Mouse (Mus musculus): ENCODE data around the gene Prkn. TPM values are rescaled to one million over a fixed set of nuclear protein-coding genes. Genes with fewer than 3 reads are reported as not detected.

The Prkn gene
- total and polyA plus RNA-seq, 2 experiments: 2.5 to 8.9 TPM

- TF ChIP-seq CTCF (IDR thresholded peaks at IDR 0.05; ENCODE audit: low read depth, low read length) (no peak), POLR2A (IDR thresholded peaks at IDR 0.05; ENCODE audit: extremely low read depth, insufficient read depth, low read length) (no peak)
- DNase-seq (ENCODE audit: extremely low read depth, low read depth, low spot score): no peak
- WGBS: 83% methylated on average over 9 of the region's 9 CpGs
- Histone ChIP-seq H3K79me2 (ENCODE audit: control insufficient read depth, insufficient read depth, low read length) (no peaks in the 10 kb centered on the region), H3K9ac (ENCODE audit: low read depth, low read length) (no peak overlapping the region), H3K27me3 (ENCODE audit: control insufficient read depth, insufficient read depth, low read length) (no peaks in the 10 kb centered on the region), H3K36me3 (ENCODE audit: control insufficient read depth, insufficient read depth, low read length) (no peaks in the 10 kb centered on the region), H3K4me3 (ENCODE audit: insufficient read depth, low read depth, low read length) (no peak overlapping the region), H3K4me1 (ENCODE audit: control insufficient read depth, insufficient read depth, low read length) (no peaks in the 10 kb centered on the region), H3K27ac (replicated peaks; ENCODE audit: insufficient read depth, low read depth, low read length) (no peak overlapping the region)
These were observed 1160.1 kb downstream of the Prkn start for GRCm38 (mm10) chr17:12000285-12000684.

GRCm38 (mm10) chr17:12021326-12021725 is 1181.1 kb downstream of the Prkn start:
- Histone ChIP-seq H3K36me3 (ENCODE audit: control insufficient read depth, insufficient read depth, low read length) (no peaks in the 10 kb centered on the region), H3K4me1 (ENCODE audit: control insufficient read depth, insufficient read depth, low read length) (no peaks in the 10 kb centered on the region), H3K27ac (replicated peaks; ENCODE audit: insufficient read depth, low read depth, low read length) (no peak overlapping the region), H3K27me3 (ENCODE audit: control insufficient read depth, insufficient read depth, low read length) (no peaks in the 10 kb centered on the region), H3K4me3 (ENCODE audit: insufficient read depth, low read depth, low read length) (no peak overlapping the region), H3K79me2 (ENCODE audit: control insufficient read depth, insufficient read depth, low read length) (no peaks in the 10 kb centered on the region), H3K9ac (ENCODE audit: low read depth, low read length) (no peak overlapping the region)
- no peak for TF ChIP-seq POLR2A (IDR thresholded peaks at IDR 0.05; ENCODE audit: extremely low read depth, insufficient read depth, low read length)
- no peak for TF ChIP-seq CTCF (IDR thresholded peaks at IDR 0.05; ENCODE audit: low read depth, low read length)
- no peak for DNase-seq (ENCODE audit: extremely low read depth, low read depth, low spot score)
- WGBS: 47% methylated on average over 3 of the region's 3 CpGs

- WGBS: 69% methylated on average over 5 of the region's 5 CpGs
- TF ChIP-seq POLR2A (IDR thresholded peaks at IDR 0.05; ENCODE audit: extremely low read depth, insufficient read depth, low read length) (no peak), CTCF (IDR thresholded peaks at IDR 0.05; ENCODE audit: low read depth, low read length) (no peak)
- H3K79me2 ChIP-seq (ENCODE audit: control insufficient read depth, insufficient read depth, low read length): no peaks in the 10 kb centered on the region
- no peaks in the 10 kb centered on the region for H3K27me3 ChIP-seq (ENCODE audit: control insufficient read depth, insufficient read depth, low read length)
- H3K27ac ChIP-seq (replicated peaks; ENCODE audit: insufficient read depth, low read depth, low read length): no peak overlapping the region
- DNase-seq (ENCODE audit: extremely low read depth, low read depth, low spot score): no peak
- no peaks in the 10 kb centered on the region for H3K4me1 ChIP-seq (ENCODE audit: control insufficient read depth, insufficient read depth, low read length)
- H3K4me3 ChIP-seq (ENCODE audit: insufficient read depth, low read depth, low read length): no peak overlapping the region
- H3K9ac ChIP-seq (ENCODE audit: low read depth, low read length): no peak overlapping the region
- H3K36me3 ChIP-seq (ENCODE audit: control insufficient read depth, insufficient read depth, low read length): no peaks in the 10 kb centered on the region
These were observed 1189.2 kb downstream of the Prkn start for GRCm38 (mm10) chr17:12029362-12029761.

- DNase-seq (ENCODE audit: extremely low read depth, low read depth, low spot score): no peak
- H3K4me3 ChIP-seq (ENCODE audit: insufficient read depth, low read depth, low read length): no peak overlapping the region; the same call in 1 of the 2 replicates
- WGBS: 59% methylated on average over 14 of the region's 14 CpGs
- TF ChIP-seq POLR2A (IDR thresholded peaks at IDR 0.05; ENCODE audit: extremely low read depth, insufficient read depth, low read length): no peak
- TF ChIP-seq CTCF (IDR thresholded peaks at IDR 0.05; ENCODE audit: low read depth, low read length): no peak
- no peak overlapping the region for H3K9ac ChIP-seq (ENCODE audit: low read depth, low read length)
- no peak overlapping the region for H3K27ac ChIP-seq (replicated peaks; ENCODE audit: insufficient read depth, low read depth, low read length)
- H3K79me2 ChIP-seq (ENCODE audit: control insufficient read depth, insufficient read depth, low read length): no peaks in the 10 kb centered on the region
- H3K27me3 ChIP-seq (ENCODE audit: control insufficient read depth, insufficient read depth, low read length): no peaks in the 10 kb centered on the region
- H3K36me3 ChIP-seq (ENCODE audit: control insufficient read depth, insufficient read depth, low read length): no peaks in the 10 kb centered on the region
- no peaks in the 10 kb centered on the region for H3K4me1 ChIP-seq (ENCODE audit: control insufficient read depth, insufficient read depth, low read length)
These were observed 1189.8 kb downstream of the Prkn start for GRCm38 (mm10) chr17:12029921-12030461.

- H3K36me3 ChIP-seq (ENCODE audit: control insufficient read depth, insufficient read depth, low read length): no peaks in the 10 kb centered on the region
- H3K4me3 ChIP-seq (ENCODE audit: insufficient read depth, low read depth, low read length): peak overlapping the region; percentile 44
- WGBS: 10% methylated on average over 11 of the region's 11 CpGs
- no peaks in the 10 kb centered on the region for H3K4me1 ChIP-seq (ENCODE audit: control insufficient read depth, insufficient read depth, low read length)
- TF ChIP-seq CTCF (IDR thresholded peaks at IDR 0.05; ENCODE audit: low read depth, low read length): no peak
- H3K9ac ChIP-seq (ENCODE audit: low read depth, low read length): peak overlapping the region; percentile 40
- peak overlapping the region; percentile 80 for H3K27ac ChIP-seq (replicated peaks; ENCODE audit: insufficient read depth, low read depth, low read length)
- H3K27me3 ChIP-seq (ENCODE audit: control insufficient read depth, insufficient read depth, low read length): no peaks in the 10 kb centered on the region
- no peaks in the 10 kb centered on the region for H3K79me2 ChIP-seq (ENCODE audit: control insufficient read depth, insufficient read depth, low read length)
- peak; percentile 84 for DNase-seq (ENCODE audit: extremely low read depth, low read depth, low spot score)
These were observed 1190.5 kb downstream of the Prkn start for GRCm38 (mm10) chr17:12030556-12031160.

Data from liver, adult 2 months (tissue).